25 mouse cellular contexts compared by ENCODE assay signal in genomic region chr3:87100911-87101310, GRCm38 (mm10).
DNase-seq lines count a peak whose midpoint lies in the region; ATAC-seq lines count a peak whose summit lies in the region.
"Had no signal": no experiment of that assay in that cellular context is flagged by ENCODE, and none has a peak within 500 bp of the region (broad histone marks: within the 10 kb centered on the region; RNA-seq: fewer than 3 reads in every experiment).

No protein-coding gene starts in this region.

- H3K27me3 ChIP-seq in hindbrain, embryonic 10.5 days (ENCODE audit: insufficient read depth, poor library complexity, severe bottlenecking) = no peaks in the 10 kb centered on the region
- no peaks in the 10 kb centered on the region for H3K27me3 ChIP-seq in hindbrain, embryonic 12.5 days
- H3K27me3 ChIP-seq in limb, embryonic 13.5 days = no peaks in the 10 kb centered on the region
- H3K27me3 ChIP-seq: embryonic facial prominence, embryonic 12.5 days; forebrain, embryonic 13.5 days; heart, embryonic 13.5 days; hindbrain, embryonic 13.5 days; intestine, embryonic 15.5 days had no signal

- peaks cover 36% of the 10 kb centered on the region for H3K36me3 ChIP-seq in hindbrain, embryonic 10.5 days
- H3K36me3 ChIP-seq in hindbrain, embryonic 12.5 days = no peaks in the 10 kb centered on the region
- H3K36me3 ChIP-seq in limb, embryonic 13.5 days = peaks cover 40% of the 10 kb centered on the region
- H3K36me3 ChIP-seq: hindbrain, embryonic 13.5 days; intestine, embryonic 15.5 days had no signal

- no peaks in the 10 kb centered on the region for H3K9me3 ChIP-seq in hindbrain, embryonic 10.5 days
- H3K9me3 ChIP-seq in hindbrain, embryonic 12.5 days (replicated peaks) = no peaks in the 10 kb centered on the region
- no peaks in the 10 kb centered on the region for H3K9me3 ChIP-seq in limb, embryonic 13.5 days
- H3K9me3 ChIP-seq: embryonic facial prominence, embryonic 12.5 days; forebrain, embryonic 13.5 days; heart, embryonic 10.5 days; heart, embryonic 13.5 days; hindbrain, embryonic 13.5 days; intestine, embryonic 15.5 days had no signal

- peak overlapping the region; percentile 45; the same call in 1 of the 2 replicates for H3K27ac ChIP-seq in hindbrain, embryonic 10.5 days
- no peak overlapping the region for H3K27ac ChIP-seq in hindbrain, embryonic 12.5 days
- peak overlapping the region; percentile 39; the same call in 1 of the 2 replicates for H3K27ac ChIP-seq in limb, embryonic 13.5 days
- H3K27ac ChIP-seq: forebrain, embryonic 13.5 days; heart, adult 2 months; heart, embryonic 10.5 days; heart, embryonic 13.5 days; hindbrain, embryonic 13.5 days; intestine, embryonic 15.5 days had no signal

- WGBS in hindbrain, embryonic 10.5 days = 89% methylated on average over 4 of the region's 4 CpGs
- WGBS in hindbrain, embryonic 12.5 days = 85% methylated on average over 4 of the region's 4 CpGs
- WGBS in limb, embryonic 13.5 days = 81% methylated on average over 4 of the region's 4 CpGs

- no peak overlapping the region for H3K4me2 ChIP-seq in hindbrain, embryonic 12.5 days (replicated peaks)
- no peak overlapping the region for H3K4me2 ChIP-seq in limb, embryonic 13.5 days (replicated peaks)
- H3K4me2 ChIP-seq: embryonic facial prominence, embryonic 12.5 days; forebrain, embryonic 13.5 days; heart, embryonic 13.5 days; hindbrain, embryonic 13.5 days; intestine, embryonic 15.5 days had no signal

- peaks cover 49% of the 10 kb centered on the region for H3K4me1 ChIP-seq in hindbrain, embryonic 10.5 days (replicated peaks)
- H3K4me1 ChIP-seq in hindbrain, embryonic 12.5 days = peaks cover 38% of the 10 kb centered on the region
- peaks cover 55% of the 10 kb centered on the region for H3K4me1 ChIP-seq in limb, embryonic 13.5 days

- no peak for ATAC-seq in hindbrain, embryonic 12.5 days (ENCODE audit: low FRiP score)
- no peak for ATAC-seq in limb, embryonic 13.5 days (ENCODE audit: low FRiP score, low read depth)
- ATAC-seq: forebrain, embryonic 13.5 days; forebrain, postnatal 0 days; hindbrain, embryonic 16.5 days; intestine, embryonic 15.5 days had no signal

- DNase-seq in cerebellum, postnatal 10 days = peak; percentile 57 to 68
- DNase-seq in cerebellum, postnatal 36 days = no peak
- no peak for DNase-seq in hindbrain, embryonic 10.5 days (ENCODE audit: low spot score)
- DNase-seq in embryo, embryonic 10 days (ENCODE audit: low spot score) = no peak
- DNase-seq: adrenal gland, postnatal 10 days; adrenal gland, postnatal 36 days; cerebellum, adult 18-20 months; cerebellum, adult 9-10 months; cerebellum, postnatal 25 days; forebrain, postnatal 0 days; gastrocnemius, postnatal 36 days; heart, adult 2 months; heart, postnatal 14 days; heart, postnatal 4 days; kidney, adult 11 months had no signal

- no peak overlapping the region for H3K4me3 ChIP-seq in hindbrain, embryonic 10.5 days
- no peak overlapping the region for H3K4me3 ChIP-seq in hindbrain, embryonic 12.5 days
- no peak overlapping the region for H3K4me3 ChIP-seq in limb, embryonic 13.5 days
- H3K4me3 ChIP-seq: embryonic facial prominence, embryonic 12.5 days; erythroblast, embryonic 14.5 days; forebrain, embryonic 13.5 days; heart, adult 2 months; heart, embryonic 10.5 days; heart, embryonic 13.5 days; hindbrain, embryonic 13.5 days; intestine, embryonic 15.5 days had no signal

- no peak overlapping the region for H3K9ac ChIP-seq in hindbrain, embryonic 12.5 days
- H3K9ac ChIP-seq in limb, embryonic 13.5 days = no peak overlapping the region
- H3K9ac ChIP-seq: embryonic facial prominence, embryonic 12.5 days; forebrain, embryonic 13.5 days; forebrain, postnatal 0 days; heart, embryonic 13.5 days; hindbrain, embryonic 13.5 days; intestine, embryonic 15.5 days had no signal

Comparison
In these comparisons a context has a peak if more than half of its experiments do, and no peak if none do; other contexts are left out.
1. DNase-seq: peak in cerebellum, postnatal 10 days (2 of 2); none in cerebellum, postnatal 36 days (0 of 2), hindbrain, embryonic 10.5 days (single experiment) and embryo, embryonic 10 days (single experiment).